Mouse (Mus musculus) heart, postnatal 10 days (tissue): Measurements from ENCODE around the gene Samd4b. TPM values are rescaled to one million over a fixed set of nuclear protein-coding genes. Genes with fewer than 3 reads are reported as not detected.
"Not testable (repeated sequence)": the region's sequence is repeated elsewhere in the genome, so short reads cannot be mapped to it uniquely, and the experiment has no call there.

Source experiments
- DNase-seq, 2 experiments: peaks; one replicate each; pipeline ENCODE4 v3.0.0; 2021
- intact Hi-C: fragments of 180-260 bp; cut with DNase I; formaldehyde crosslinking; loops from one replicate; pipeline ENCODE4 v1.15.1; 2025
- total RNA-seq, 2 experiments: library from RNA; stranded (reverse); gene quantifications; 2 replicates each; pipeline ENCODE4 v1.2.3; 2021

Gene Samd4b
- 10 to 100 TPM; 37.7 to 40.4 TPM for total RNA-seq

GRCm38 (mm10) chr7:28597642-28598446, at the start of gene Samd4b, which contains the start of gene Pak4:
TSS of gene Samd4b (minus strand) at chr7:28598144.
TSS of gene Pak4 (minus strand) at chr7:28598185.
- intact Hi-C loops = no loop called here
- DNase-seq = peak; percentile 100

- intact Hi-C loops = no loop called here
- DNase-seq = no peak
Measured at GRCm38 (mm10) chr7:28647016-28647415, 49.1 kb upstream of the Samd4b start.

- DNase-seq = no peak
- intact Hi-C loops = no loop called here
Measured at GRCm38 (mm10) chr7:28645947-28646475, 48.1 kb upstream of the Samd4b start.

- intact Hi-C loops = no loop called here
- no peak for DNase-seq
Measured at GRCm38 (mm10) chr7:28645366-28645765, 47.4 kb upstream of the Samd4b start.

GRCm38 (mm10) chr7:28641546-28641945, 43.6 kb upstream of the Samd4b start:
- no peak for DNase-seq
- intact Hi-C loops = no loop called here

- DNase-seq = peak; percentile 1 to 3
- intact Hi-C loops = loop anchor here (10.0 kb wide), 1 partner anchor 447 kb away; no protein-coding TSS in a partner anchor
Measured at GRCm38 (mm10) chr7:28637511-28637910, 39.6 kb upstream of the Samd4b start.

GRCm38 (mm10) chr7:28634128-28634527, 36.2 kb upstream of the Samd4b start:
- intact Hi-C loops = loop anchor here (10.0 kb wide), 1 partner anchor 451 kb away; no protein-coding TSS in a partner anchor
- DNase-seq = no peak

GRCm38 (mm10) chr7:28631073-28631472, 33.1 kb upstream of the Samd4b start, which contains the start of gene Acp7:
TSS of gene Acp7 (minus strand) at chr7:28631332.
- intact Hi-C loops = loop anchor here (10.0 kb wide), 1 partner anchor 454 kb away; no protein-coding TSS in a partner anchor
- DNase-seq = no peak

- intact Hi-C loops = no loop called here
- no peak for DNase-seq
Measured at GRCm38 (mm10) chr7:28624791-28625190, 26.8 kb upstream of the Samd4b start.

- intact Hi-C loops = no loop called here
- DNase-seq = no peak
Measured at GRCm38 (mm10) chr7:28619098-28619715, 21.3 kb upstream of the Samd4b start.

- intact Hi-C loops = no loop called here
- no peak for DNase-seq
Measured at GRCm38 (mm10) chr7:28605951-28606350, 8.0 kb upstream of the Samd4b start.

- intact Hi-C loops = loop anchor here (5.0 kb wide), 2 partner anchors 71 to 124 kb away; no protein-coding TSS in a partner anchor
- not testable (repeated sequence) for DNase-seq
Measured at GRCm38 (mm10) chr7:28603788-28604187, 5.8 kb upstream of the Samd4b start.

- no peak for DNase-seq
- intact Hi-C loops = loop anchor here (5.0 kb wide), 2 partner anchors 71 to 124 kb away; no protein-coding TSS in a partner anchor
Measured at GRCm38 (mm10) chr7:28603136-28603535, 5.2 kb upstream of the Samd4b start.

- peak; percentile 48 to 75 for DNase-seq
- intact Hi-C loops = loop anchor here (1.0 to 5.0 kb wide), 5 partner anchors 33 to 155 kb away; no protein-coding TSS in a partner anchor
Measured at GRCm38 (mm10) chr7:28601668-28602067, 3.7 kb upstream of the Samd4b start.

GRCm38 (mm10) chr7:28601029-28601428, 3.1 kb upstream of the Samd4b start:
- DNase-seq = peak; percentile 76 to 88
- intact Hi-C loops = loop anchor here (1.0 to 5.0 kb wide), 5 partner anchors 33 to 155 kb away; no protein-coding TSS in a partner anchor

GRCm38 (mm10) chr7:28598951-28599350, 1.0 kb upstream of the Samd4b start:
- intact Hi-C loops = no loop called here
- no peak for DNase-seq

- DNase-seq = no peak
- intact Hi-C loops = no loop called here
Measured at GRCm38 (mm10) chr7:28597277-28597570, 720 bp downstream of the Samd4b start.

GRCm38 (mm10) chr7:28596436-28597276, 1.3 kb downstream of the Samd4b start:
- intact Hi-C loops = no loop called here

GRCm38 (mm10) chr7:28595751-28596435, 2.1 kb downstream of the Samd4b start:
- no peak for DNase-seq
- intact Hi-C loops = no loop called here

More at GRCm38 (mm10) chr7:28596436-28597276, 1.3 kb downstream of the Samd4b start:
- DNase-seq = no peak
